Mouse (Mus musculus): ENCODE data around the gene Mif4gd. TPM values are rescaled to one million over a fixed set of nuclear protein-coding genes. Genes with fewer than 3 reads are reported as not detected.

Mif4gd gene
- polyA plus RNA-seq, 1 experiment from 2014 or later: 30.2 TPM

Other genes with a start within 250 kb of the Mif4gd start
- gene Hid1, start 245.2 kb downstream of the Mif4gd start, polyA plus RNA-seq (2015; fragmentation: Nextera tagmentation; extraction: Ambion mirVana): 7.6 and 11.2 TPM in 2 replicates
- 6.3 and 11.1 TPM in 2 replicates for gene Cdr2l, start 231.1 kb downstream of the Mif4gd start, polyA plus RNA-seq (2015; fragmentation: Nextera tagmentation; extraction: Ambion mirVana)
- gene Mrpl58, start 209.2 kb downstream of the Mif4gd start, polyA plus RNA-seq (2015; fragmentation: Nextera tagmentation; extraction: Ambion mirVana): 163 and 167 TPM in 2 replicates
- gene Atp5h, start 193.0 kb downstream of the Mif4gd start, polyA plus RNA-seq (2015; fragmentation: Nextera tagmentation; extraction: Ambion mirVana): 1,570 and 2,168 TPM in 2 replicates
- gene Kctd2, start 192.8 kb downstream of the Mif4gd start, polyA plus RNA-seq (2015; fragmentation: Nextera tagmentation; extraction: Ambion mirVana): 11.5 and 14.7 TPM in 2 replicates
- 0.06 TPM in 1 of 2 replicates, not detected in the other for gene Trim80, start 172.4 kb downstream of the Mif4gd start, polyA plus RNA-seq (2015; fragmentation: Nextera tagmentation; extraction: Ambion mirVana)
- 0.57 and 5.0 TPM in 2 replicates for gene Slc16a5, start 150.5 kb downstream of the Mif4gd start, polyA plus RNA-seq (2015; fragmentation: Nextera tagmentation; extraction: Ambion mirVana)
- gene Armc7, start 137.3 kb downstream of the Mif4gd start, polyA plus RNA-seq (2015; fragmentation: Nextera tagmentation; extraction: Ambion mirVana): 4.6 and 6.2 TPM in 2 replicates
- gene Nt5c, start 121.1 kb downstream of the Mif4gd start, polyA plus RNA-seq (2015; fragmentation: Nextera tagmentation; extraction: Ambion mirVana): 49.6 and 62.1 TPM in 2 replicates
- gene Jpt1, start 98.6 kb downstream of the Mif4gd start, polyA plus RNA-seq (2015; fragmentation: Nextera tagmentation; extraction: Ambion mirVana): 480 and 515 TPM in 2 replicates
- 566 and 571 TPM in 2 replicates for gene Sumo2, start 76.7 kb downstream of the Mif4gd start, polyA plus RNA-seq (2015; fragmentation: Nextera tagmentation; extraction: Ambion mirVana)
- gene Nup85, start 48.5 kb downstream of the Mif4gd start, polyA plus RNA-seq (2015; fragmentation: Nextera tagmentation; extraction: Ambion mirVana): 80.8 and 105 TPM in 2 replicates
- 76.2 and 80.1 TPM in 2 replicates for gene Mrps7, start 9.0 kb downstream of the Mif4gd start, polyA plus RNA-seq (2015; fragmentation: Nextera tagmentation; extraction: Ambion mirVana)
- 13.7 and 16.3 TPM in 2 replicates for gene Gga3, start 8.9 kb downstream of the Mif4gd start, polyA plus RNA-seq (2015; fragmentation: Nextera tagmentation; extraction: Ambion mirVana)
- 47.7 and 48.8 TPM in 2 replicates for gene Slc25a19, start 15.3 kb upstream of the Mif4gd start, polyA plus RNA-seq (2015; fragmentation: Nextera tagmentation; extraction: Ambion mirVana)
- 103 and 104 TPM in 2 replicates for gene Grb2, start 95.6 kb upstream of the Mif4gd start, polyA plus RNA-seq (2015; fragmentation: Nextera tagmentation; extraction: Ambion mirVana)
- gene Tmem94, start 152.5 kb upstream of the Mif4gd start, polyA plus RNA-seq (2015; fragmentation: Nextera tagmentation; extraction: Ambion mirVana): 36.7 and 38.8 TPM in 2 replicates
- gene Caskin2, start 200.7 kb upstream of the Mif4gd start, polyA plus RNA-seq (2015; fragmentation: Nextera tagmentation; extraction: Ambion mirVana): 18.0 and 22.5 TPM in 2 replicates
- gene Tsen54, start 201.8 kb upstream of the Mif4gd start, polyA plus RNA-seq (2015; fragmentation: Nextera tagmentation; extraction: Ambion mirVana): 20.1 and 26.4 TPM in 2 replicates
- 12.7 and 17.2 TPM in 2 replicates for gene Llgl2, start 211.1 kb upstream of the Mif4gd start, polyA plus RNA-seq (2015; fragmentation: Nextera tagmentation; extraction: Ambion mirVana)
- gene Myo15b, start 245.4 kb upstream of the Mif4gd start, polyA plus RNA-seq (2015; fragmentation: Nextera tagmentation; extraction: Ambion mirVana): 0.16 TPM in 2 replicates